Mouse (Mus musculus): ENCODE data around the gene Gpm6a.

The Gpm6a gene

DNA sequence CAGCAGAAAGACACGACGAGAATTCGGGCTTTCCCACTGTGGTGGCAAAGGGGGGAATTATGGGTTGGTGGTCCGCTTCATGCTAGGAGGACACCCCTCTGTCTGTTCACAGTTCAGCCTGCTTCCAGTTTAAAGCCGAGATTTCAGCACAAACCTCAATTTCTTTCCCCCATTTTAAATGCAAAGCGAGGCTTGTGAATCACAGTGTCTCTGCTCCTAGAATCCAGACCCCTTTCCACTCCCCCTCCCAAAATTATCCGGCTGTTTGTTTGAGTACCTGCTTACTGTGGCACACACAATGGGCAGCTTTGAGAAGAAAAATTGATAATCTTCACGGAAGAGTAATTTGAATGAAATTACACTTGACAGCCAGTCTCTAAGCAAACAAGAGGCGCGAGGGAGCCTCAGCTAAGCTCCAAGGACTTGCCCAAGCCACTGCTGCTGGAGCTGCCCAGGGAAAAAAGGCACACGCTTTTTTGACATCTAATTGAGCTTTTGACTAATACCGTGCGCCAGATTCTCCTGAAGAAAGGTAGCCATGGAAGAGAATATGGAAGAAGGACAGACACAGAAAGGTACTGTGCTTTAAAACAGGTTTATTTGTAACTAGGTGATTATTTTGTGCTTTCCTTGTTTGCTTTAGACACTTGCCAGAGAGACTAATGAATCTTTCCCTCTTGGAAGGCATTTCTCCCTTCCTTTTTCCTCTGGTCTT, at the start of gene Gpm6a:
Gene Gpm6a (plus strand): TSS at position 103 of the 715 bp plus-strand sequence.
- DNase-seq: peak; percentile 82

DNA sequence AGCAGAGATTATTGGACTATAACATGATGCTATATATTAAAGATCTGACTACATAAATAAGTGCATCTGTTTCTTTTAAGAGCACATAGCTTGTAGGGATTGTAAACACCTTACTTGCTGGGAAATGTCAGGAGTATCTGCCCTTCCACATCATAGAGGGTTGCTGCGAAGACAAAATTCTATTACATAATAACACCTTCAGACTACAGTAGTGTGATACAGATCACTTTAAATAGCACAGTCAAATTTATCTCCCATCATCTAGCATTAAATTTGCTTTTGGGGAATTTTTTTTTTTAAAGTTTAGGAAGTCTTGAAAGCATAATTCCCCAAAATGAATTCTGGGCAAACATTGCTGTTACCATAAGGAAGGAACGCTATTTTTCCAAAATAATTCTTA, 41.8 kb upstream of the Gpm6a start:
- no peak for DNase-seq

DNA sequence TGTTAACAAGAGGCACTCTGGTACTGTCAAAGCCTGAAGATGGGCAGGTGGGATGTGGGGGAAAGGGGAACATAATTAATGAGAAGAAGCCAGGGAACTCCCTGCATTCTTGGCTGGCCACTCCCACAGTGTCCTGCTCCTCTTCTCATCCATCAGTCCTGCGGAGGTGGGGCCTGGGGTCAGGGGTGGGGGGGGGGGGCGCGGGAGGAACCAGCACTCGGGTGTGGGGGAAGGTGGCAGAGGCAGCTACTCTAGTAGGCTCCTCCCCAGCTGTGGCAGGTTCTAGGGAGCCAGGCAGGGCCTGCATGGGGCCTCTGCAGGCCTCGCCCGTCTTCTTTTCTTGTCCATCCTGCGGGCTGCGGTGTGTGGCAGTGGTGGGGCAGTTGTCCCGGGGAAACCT, 36.9 kb upstream of the Gpm6a start:
- DNase-seq: no peak

- no peak for DNase-seq
Measured at GRCm38 (mm10) chr8:54922160-54922855, 32.3 kb upstream of the Gpm6a start.

DNA sequence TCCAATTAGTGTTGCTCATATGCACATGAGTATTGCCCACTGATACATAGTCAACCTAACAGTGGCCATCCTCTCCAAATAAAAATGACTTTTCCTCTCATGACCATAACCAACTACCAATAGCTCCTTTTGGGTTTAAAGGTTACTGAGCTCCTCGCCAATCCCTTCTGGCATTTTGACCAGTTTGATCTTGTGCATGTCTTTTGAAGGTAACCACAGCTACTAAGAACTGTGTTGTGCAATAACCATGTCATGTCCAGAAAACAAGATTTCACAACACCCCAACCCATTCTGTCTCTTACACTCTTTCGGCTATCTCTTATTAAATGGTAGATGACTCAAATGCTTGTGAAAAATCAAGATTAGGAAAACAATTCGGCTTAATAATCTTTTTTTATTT, 29.7 kb upstream of the Gpm6a start:
- DNase-seq: no peak

DNA sequence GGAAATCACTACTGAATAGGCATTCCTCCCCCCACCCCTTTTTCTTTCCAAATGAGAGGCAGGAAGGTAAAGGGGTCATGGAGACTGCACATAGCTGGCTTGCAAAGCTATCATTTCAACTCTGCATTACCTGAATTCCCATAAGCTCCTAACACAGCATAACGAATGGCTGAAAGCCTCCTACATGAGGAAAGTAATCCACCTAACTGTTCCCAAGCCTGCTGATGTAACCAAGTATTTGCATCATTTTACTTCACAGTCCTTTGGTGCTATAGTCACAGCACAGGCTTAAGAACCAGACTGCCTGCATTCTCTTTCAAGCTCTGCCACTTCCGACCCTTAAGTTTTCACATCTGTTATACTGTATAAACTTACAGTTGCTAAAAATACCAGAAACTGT, 22.3 kb upstream of the Gpm6a start:
- DNase-seq: no peak

GRCm38 (mm10) chr8:54953351-54953750, 1.3 kb upstream of the Gpm6a start:
- DNase-seq: no peak

DNA sequence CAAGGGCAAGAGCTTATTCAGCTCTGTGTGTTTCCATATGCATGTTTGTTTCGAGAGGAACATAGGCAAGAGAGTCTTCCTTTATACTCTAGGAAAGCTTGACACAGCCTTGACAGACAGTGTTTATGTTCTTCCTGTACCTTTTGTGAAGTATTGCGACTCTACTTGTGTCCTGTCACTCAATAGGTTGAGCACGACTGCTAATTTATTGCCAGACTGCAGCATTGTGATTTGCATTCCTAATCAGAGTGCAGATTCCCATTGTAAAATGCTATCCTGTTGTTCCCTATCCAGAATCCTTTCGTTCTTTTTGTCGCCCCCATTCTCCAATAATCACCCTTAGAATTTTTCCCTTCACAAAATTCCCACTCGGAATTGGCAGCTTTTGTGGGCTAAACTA, 613 bp upstream of the Gpm6a start:
- DNase-seq: peak; percentile 35

- DNase-seq: no peak
Measured at GRCm38 (mm10) chr8:54955456-54955800, 785 bp downstream of the Gpm6a start.

DNA sequence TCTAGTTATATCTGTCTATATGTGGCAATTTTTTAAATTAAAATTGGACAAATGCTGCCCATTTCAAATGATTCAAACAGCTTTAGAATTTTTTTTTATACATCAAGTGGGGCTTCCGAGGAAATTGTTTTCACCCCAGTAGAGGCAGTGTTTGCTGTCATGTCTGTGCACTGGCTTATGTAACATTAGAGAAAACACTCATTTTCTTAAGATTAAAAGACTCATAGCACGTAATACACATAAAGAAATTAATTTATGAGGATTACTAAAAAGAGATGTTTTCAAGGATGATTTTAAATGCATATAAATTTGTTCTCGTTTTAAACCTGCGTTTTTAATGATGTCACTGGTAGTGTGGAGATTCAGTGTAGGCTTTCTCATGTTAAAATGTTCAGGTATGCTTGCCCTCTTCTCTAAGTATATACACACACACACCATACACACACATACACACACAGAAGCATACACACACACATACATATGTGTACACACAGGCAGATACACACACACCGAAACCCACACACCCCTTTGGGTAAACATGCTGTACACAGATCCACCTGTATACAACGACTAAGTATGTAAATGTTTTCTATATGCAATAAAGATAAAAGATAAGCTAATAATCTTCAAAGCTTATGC, 1.4 kb downstream of the Gpm6a start:
- DNase-seq: peak; percentile 44

- DNase-seq: peak; percentile 61
Measured at GRCm38 (mm10) chr8:54956787-54957186, 2.1 kb downstream of the Gpm6a start.

GRCm38 (mm10) chr8:54957506-54957905, 2.9 kb downstream of the Gpm6a start:
- no peak for DNase-seq

DNA sequence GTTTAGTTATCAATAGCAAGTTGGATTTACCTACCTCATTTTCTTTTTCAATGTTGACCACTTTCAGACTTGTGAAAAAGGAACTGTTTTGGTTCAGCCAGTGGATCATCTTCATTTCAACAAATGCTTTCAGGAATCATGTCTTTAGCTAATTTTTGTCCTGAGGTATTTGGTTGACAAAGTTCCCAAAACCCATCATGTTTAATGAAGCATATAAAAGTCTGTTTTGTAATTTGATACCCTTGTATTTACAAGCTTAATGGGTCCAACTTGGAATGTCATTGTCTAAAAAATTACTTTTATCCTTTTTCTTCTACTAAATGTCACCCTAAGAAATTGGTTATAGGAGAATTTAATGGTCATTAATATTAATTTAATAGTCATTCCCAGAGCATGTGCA, 6.9 kb downstream of the Gpm6a start:
- no peak for DNase-seq

DNA sequence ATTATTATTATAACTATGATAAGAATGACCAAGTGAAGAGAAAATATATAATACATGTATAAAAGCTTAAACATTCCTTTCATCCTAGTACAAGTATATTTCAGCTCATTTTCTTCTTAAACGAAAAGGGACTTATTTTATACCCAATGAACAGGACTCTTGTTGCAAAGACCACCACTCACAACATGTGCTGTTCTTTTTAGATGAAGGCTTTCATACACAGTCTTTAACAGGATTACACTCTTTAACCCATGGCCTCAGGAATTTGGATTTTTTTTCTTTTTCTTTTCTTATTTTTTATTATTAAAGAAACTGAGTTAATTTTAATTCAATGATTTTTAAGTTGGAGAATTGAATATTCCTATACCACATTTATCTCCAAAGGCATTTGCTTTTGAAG, 20.4 kb downstream of the Gpm6a start:
- DNase-seq: no peak

GRCm38 (mm10) chr8:54975506-54975905, 20.9 kb downstream of the Gpm6a start:
- no peak for DNase-seq

DNA sequence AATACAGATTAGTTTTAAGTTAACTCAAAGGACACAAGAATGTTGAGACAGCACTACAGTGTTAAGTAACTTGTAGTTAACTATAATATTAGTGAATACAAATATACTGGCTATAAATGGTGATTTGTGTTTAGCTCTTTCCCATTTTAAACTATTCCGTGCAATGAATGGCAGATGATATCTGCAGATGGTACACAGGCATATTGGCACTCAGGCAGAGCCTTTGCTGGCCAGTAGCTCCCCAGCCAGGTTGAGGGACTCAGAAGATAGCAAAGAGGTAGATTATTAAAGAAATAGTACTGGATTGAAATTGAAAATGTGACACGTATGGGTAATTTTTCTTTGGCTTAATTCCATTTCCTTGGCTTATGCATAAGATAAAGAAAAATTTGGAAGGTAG, 21.3 kb downstream of the Gpm6a start:
- DNase-seq: peak; percentile 84

- no peak for DNase-seq
Measured at GRCm38 (mm10) chr8:54976663-54977062, 22.0 kb downstream of the Gpm6a start.

DNA sequence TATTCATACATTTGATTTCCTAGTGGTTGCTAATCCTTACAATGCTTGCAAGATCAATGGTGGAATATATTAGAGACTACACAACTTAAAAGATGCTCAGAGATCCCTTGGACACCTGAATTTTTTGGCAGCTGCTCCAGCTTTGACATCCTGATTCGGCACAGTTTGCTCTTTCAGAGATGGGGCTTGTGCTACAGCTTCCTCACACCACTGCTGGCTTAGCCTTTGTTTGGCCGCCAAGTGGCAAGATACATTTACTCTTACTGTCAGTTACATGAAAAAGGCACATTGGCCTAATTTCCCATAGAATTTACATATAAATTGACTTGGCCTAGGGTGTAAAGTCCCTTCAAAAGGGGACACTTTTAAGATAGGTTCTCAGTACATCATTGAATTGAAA, 32.1 kb downstream of the Gpm6a start:
- DNase-seq: peak; percentile 42

DNA sequence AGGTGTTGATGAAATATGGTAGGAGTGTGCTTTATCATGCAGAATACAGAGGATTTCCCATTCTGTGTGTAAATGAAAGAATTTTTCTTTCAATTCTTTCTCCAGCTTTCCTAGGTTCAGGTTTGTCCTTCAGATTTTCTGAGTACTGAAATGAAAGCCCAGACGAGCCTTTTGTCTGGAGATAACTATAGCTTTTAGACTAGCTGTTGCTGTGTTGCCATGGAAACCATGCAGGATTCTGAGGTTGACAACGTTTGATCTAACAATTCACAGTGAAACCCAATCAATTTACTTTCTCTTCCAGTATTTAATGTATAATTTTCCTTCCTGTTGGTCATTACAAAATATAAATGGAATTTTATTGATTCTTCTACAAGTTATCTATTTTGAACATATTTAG, 34.5 kb downstream of the Gpm6a start:
- no peak for DNase-seq

GRCm38 (mm10) chr8:54991840-54992609, 37.4 kb downstream of the Gpm6a start:
- DNase-seq: peak; percentile 70

DNA sequence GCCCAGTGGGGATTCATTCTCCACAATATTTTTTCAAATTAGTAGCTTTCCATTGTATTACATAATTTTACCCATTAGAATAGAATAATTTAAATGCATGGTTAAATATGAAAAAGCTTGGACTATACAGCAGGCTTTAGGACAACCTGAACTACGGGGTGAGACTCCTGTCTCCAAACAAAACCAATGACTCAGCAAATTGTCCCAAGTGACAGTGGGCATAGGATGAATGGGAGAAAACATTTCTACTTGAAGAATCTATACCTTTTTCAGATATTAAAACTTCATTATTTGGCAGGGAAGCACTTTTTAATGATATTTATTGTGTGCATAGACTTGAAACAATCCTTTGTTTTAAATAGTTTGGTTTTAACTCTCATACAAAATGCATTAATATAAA, 41.0 kb downstream of the Gpm6a start:
- DNase-seq: no peak

- DNase-seq: no peak
Measured at GRCm38 (mm10) chr8:55002398-55002797, 47.8 kb downstream of the Gpm6a start.

DNA sequence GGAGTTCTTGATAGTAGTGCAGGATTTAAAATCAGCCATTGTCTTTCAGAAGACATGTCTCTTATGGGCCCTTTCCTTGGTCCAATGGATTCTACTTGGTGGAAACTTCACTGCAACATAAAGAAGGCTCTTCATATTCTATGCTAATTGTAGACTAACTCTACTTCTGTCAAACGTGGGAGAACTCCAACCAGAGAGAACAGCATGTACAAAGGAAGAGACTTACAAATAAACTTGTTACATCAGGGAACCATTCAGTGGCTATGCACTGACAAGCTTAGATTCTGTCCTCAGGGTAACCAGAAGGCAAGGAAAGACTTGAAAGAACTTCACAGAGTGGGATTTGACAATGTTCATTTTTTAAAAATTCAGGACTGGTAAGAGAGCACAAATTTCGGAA, 48.3 kb downstream of the Gpm6a start:
- no peak for DNase-seq

- no peak for DNase-seq
Measured at GRCm38 (mm10) chr8:55012228-55012627, 57.6 kb downstream of the Gpm6a start.
